Mouse (Mus musculus) heart, embryonic 14.5 days (tissue): Measurements from ENCODE around the gene Trappc6a. TPM values are rescaled to one million over a fixed set of nuclear protein-coding genes. Genes with fewer than 3 reads are reported as not detected.

Experiments used
- ATAC-seq: fragments of 200-750 bp; cut with Nextera tagmentation; 2 replicates; pipeline ENCODE4 v1.8.0; 2017; ENCODE audit warnings: low read depth, moderate TSS enrichment; ENCODE audit not compliant: insufficient number of reproducible peaks, insufficient read depth, low FRiP score
- H3K27ac ChIP-seq, 2 experiments: fragments of 200-500 bp in 1 of 2; fragments of 300-500 bp in 1 of 2; sonication (generic) in 1 of 2; replicated peaks in 1 of 2; 2 replicates each; pipeline ENCODE4 v1.5.1; 2012 to 2014; ENCODE audit warnings: low read depth in 2 of 2, low read length in 2 of 2, control low read depth in 1 of 2, mild to moderate bottlenecking in 1 of 2, mixed read lengths in 1 of 2; ENCODE audit not compliant: control insufficient read depth in 1 of 2, insufficient read depth in 1 of 2
- H3K27me3 ChIP-seq: fragments of 300-500 bp; sonication (generic); 2 replicates; pipeline ENCODE4 v1.6.1; 2014; ENCODE audit warnings: mild to moderate bottlenecking, low read length, control low read depth; ENCODE audit not compliant: control insufficient read depth, insufficient read depth
- H3K36me3 ChIP-seq: fragments of 300-500 bp; sonication (generic); 2 replicates; pipeline ENCODE4 v1.6.1; 2014; ENCODE audit warnings: mild to moderate bottlenecking, control low read depth, low read length, mixed read lengths; ENCODE audit not compliant: control insufficient read depth, insufficient read depth
- H3K4me1 ChIP-seq, 2 experiments: fragments of 200-500 bp in 1 of 2; fragments of 300-500 bp in 1 of 2; sonication (generic) in 1 of 2; 2 replicates each; pipeline ENCODE4 v1.6.1; 2012 to 2014; ENCODE audit warnings: low read length in 2 of 2, control low read depth in 1 of 2, mixed read lengths in 1 of 2; ENCODE audit not compliant: control insufficient read depth in 2 of 2, insufficient read depth in 2 of 2
- H3K4me2 ChIP-seq: fragments of 300-500 bp; sonication (generic); 2 replicates; pipeline ENCODE4 v1.6.1; 2014; ENCODE audit warnings: mild to moderate bottlenecking, low read length
- H3K4me3 ChIP-seq, 2 experiments: fragments of 200-500 bp in 1 of 2; fragments of 300-500 bp in 1 of 2; sonication (generic) in 1 of 2; 2 replicates each; pipeline ENCODE4 v1.5.1; 2012 to 2014; ENCODE audit warnings: low read length in 2 of 2, mild to moderate bottlenecking in 2 of 2, control low read depth in 1 of 2, low read depth in 1 of 2, moderate library complexity in 1 of 2; ENCODE audit not compliant: control insufficient read depth in 1 of 2, insufficient read depth in 1 of 2
- H3K9ac ChIP-seq: fragments of 300-500 bp; sonication (generic); 2 replicates; pipeline ENCODE4 v1.6.1; 2014; ENCODE audit warnings: mild to moderate bottlenecking, low read length
- H3K9me3 ChIP-seq: fragments of 300-500 bp; sonication (generic); 2 replicates; pipeline ENCODE4 v1.6.1; 2016; ENCODE audit warnings: low read length, control low read depth; ENCODE audit not compliant: control insufficient read depth
- WGBS: fragments of 180-500 bp; shearing (Covaris S2); extraction: QIAGEN DNeasy Blood & Tissue Kit; methylation state at CpG from one replicate; pipeline ENCODE4 v1.1.7; 2014; 5-methylcytosine and 5-hydroxymethylcytosine counted together
- polyA plus RNA-seq: library from polyadenylated mRNA; unstranded; fragments of >200 nt; fragmentation: Nextera tagmentation; extraction: Ambion mirVana; gene quantifications from 2 replicates; pipeline ENCODE4 v1.2.1, GENCODE M21; 2014

The Trappc6a gene
- polyA plus RNA-seq, 1 experiment from 2014 or later, result 92.9 TPM

GRCm38 (mm10) chr7:19501658-19502057 is 6.5 kb upstream of the Trappc6a start:
- H3K27ac ChIP-seq, result no peak overlapping the region
- no peak overlapping the region for H3K4me2 ChIP-seq
- H3K36me3 ChIP-seq, result no peaks in the 10 kb centered on the region
- H3K9ac ChIP-seq, result no peak overlapping the region
- H3K9me3 ChIP-seq, result no peaks in the 10 kb centered on the region
- no peaks in the 10 kb centered on the region for H3K4me1 ChIP-seq
- WGBS, result 71% methylated on average over 4 of the region's 4 CpGs
- no peak for ATAC-seq
- no peak overlapping the region for H3K4me3 ChIP-seq
- H3K27me3 ChIP-seq, result no peaks in the 10 kb centered on the region

GRCm38 (mm10) chr7:19503481-19504068 is 4.6 kb upstream of the Trappc6a start:
- no peak overlapping the region for H3K4me3 ChIP-seq
- H3K9ac ChIP-seq, result no peak overlapping the region
- H3K4me1 ChIP-seq, result peaks cover 2 to 6% of the 10 kb centered on the region in 2 experiments; a peak in 3 of 4 replicates
- no peaks in the 10 kb centered on the region for H3K9me3 ChIP-seq
- H3K4me2 ChIP-seq, result no peak overlapping the region
- 23% methylated on average over 5 of the region's 5 CpGs for WGBS
- H3K36me3 ChIP-seq, result no peaks in the 10 kb centered on the region
- no peak overlapping the region for H3K27ac ChIP-seq
- H3K27me3 ChIP-seq, result no peaks in the 10 kb centered on the region
- no peak for ATAC-seq

- 38% methylated on average over 6 of the region's 6 CpGs for WGBS
- no peak overlapping the region for H3K27ac ChIP-seq
- no peak overlapping the region; a peak in 1 of 4 replicates for H3K4me3 ChIP-seq
Measured at GRCm38 (mm10) chr7:19506326-19506725, 1.9 kb upstream of the Trappc6a start.

GRCm38 (mm10) chr7:19506969-19507611 is 1.1 kb upstream of the Trappc6a start:
- Histone ChIP-seq H3K4me1 (peaks cover 5 to 14% of the 10 kb centered on the region in 2 experiments; a peak in 3 of 4 replicates), H3K4me3 (peak overlapping the region; percentile 74 to 90), H3K9ac (peak overlapping the region; percentile 94), H3K27me3 (no peaks in the 10 kb centered on the region), H3K36me3 (0 out of 2 replicates have a peak, but pooled peaks cover 5% of the 10 kb centered on the region), H3K27ac (no peak overlapping the region), H3K9me3 (no peaks in the 10 kb centered on the region), H3K4me2 (peak overlapping the region; percentile 93)
- no peak for ATAC-seq
- under 1% methylated on average over 62 of the region's 71 CpGs for WGBS

More at GRCm38 (mm10) chr7:19506326-19506725, 1.9 kb upstream of the Trappc6a start:
- Histone ChIP-seq H3K9me3 (no peaks in the 10 kb centered on the region), H3K9ac (peak overlapping the region; percentile 94; the same call in 1 of the 2 replicates), H3K36me3 (0 out of 2 replicates have a peak, but pooled peaks cover 4% of the 10 kb centered on the region), H3K4me2 (peak overlapping the region; percentile 93), H3K4me1 (peaks cover 5 to 14% of the 10 kb centered on the region in 2 experiments; a peak in 3 of 4 replicates), H3K27me3 (no peaks in the 10 kb centered on the region)
- no peak for ATAC-seq

- 5% methylated on average over 18 of the region's 18 CpGs for WGBS
Measured at GRCm38 (mm10) chr7:19507612-19507981, 598 bp upstream of the Trappc6a start.

GRCm38 (mm10) chr7:19508924-19509568 is 851 bp downstream of the Trappc6a start:
- peaks cover 5 to 14% of the 10 kb centered on the region in 2 experiments; a peak in 3 of 4 replicates for H3K4me1 ChIP-seq
- peak overlapping the region; percentile 94 for H3K9ac ChIP-seq
- H3K27me3 ChIP-seq, result no peaks in the 10 kb centered on the region
- 0 out of 2 replicates have a peak, but pooled peaks cover 5% of the 10 kb centered on the region for H3K36me3 ChIP-seq
- peak overlapping the region; percentile 74 to 90 for H3K4me3 ChIP-seq
- H3K4me2 ChIP-seq, result peak overlapping the region; percentile 93
- H3K9me3 ChIP-seq, result no peaks in the 10 kb centered on the region
- 0 out of 2 replicates have a peak, but pooled peaks have one; percentile 6 for ATAC-seq
- WGBS, result 2% methylated on average over 15 of the region's 15 CpGs
- peak overlapping the region; percentile 75 to 83 for H3K27ac ChIP-seq

More at GRCm38 (mm10) chr7:19507612-19507981, 598 bp upstream of the Trappc6a start:
- Histone ChIP-seq H3K36me3 (0 out of 2 replicates have a peak, but pooled peaks cover 5% of the 10 kb centered on the region), H3K4me1 (peaks cover 5 to 14% of the 10 kb centered on the region in 2 experiments; a peak in 3 of 4 replicates), H3K4me2 (peak overlapping the region; percentile 93), H3K27me3 (no peaks in the 10 kb centered on the region), H3K9ac (peak overlapping the region; percentile 94), H3K27ac (peak overlapping the region in 1 of 2 experiments; percentile 83; a peak in 2 of 4 replicates), H3K9me3 (no peaks in the 10 kb centered on the region), H3K4me3 (peak overlapping the region; percentile 74 to 90)
- ATAC-seq, result no peak

- H3K4me1 ChIP-seq, result peaks cover 5 to 14% of the 10 kb centered on the region in 2 experiments; a peak in 3 of 4 replicates
- peak overlapping the region; percentile 94 for H3K9ac ChIP-seq
- WGBS, result 90% methylated on average over 7 of the region's 7 CpGs
- H3K27me3 ChIP-seq, result no peaks in the 10 kb centered on the region
- peak overlapping the region in 1 of 2 experiments; percentile 90; a peak in 1 of 4 replicates for H3K4me3 ChIP-seq
- ATAC-seq, result no peak
- H3K36me3 ChIP-seq, result 0 out of 2 replicates have a peak, but pooled peaks cover 5% of the 10 kb centered on the region
- H3K27ac ChIP-seq, result peak overlapping the region; percentile 42 to 83; a peak in 2 of 4 replicates
- H3K4me2 ChIP-seq, result peak overlapping the region; percentile 93
- no peaks in the 10 kb centered on the region for H3K9me3 ChIP-seq
Measured at GRCm38 (mm10) chr7:19509786-19510185, 1.6 kb downstream of the Trappc6a start.
